Mouse (Mus musculus) right cerebral cortex, postnatal 4 days (tissue): ENCODE measurements around the gene Afap1l2.

Experiments
- DNase-seq: peaks from one replicate; pipeline ENCODE4 v3.0.0-alpha.2; 2022

The Afap1l2 gene

DNA sequence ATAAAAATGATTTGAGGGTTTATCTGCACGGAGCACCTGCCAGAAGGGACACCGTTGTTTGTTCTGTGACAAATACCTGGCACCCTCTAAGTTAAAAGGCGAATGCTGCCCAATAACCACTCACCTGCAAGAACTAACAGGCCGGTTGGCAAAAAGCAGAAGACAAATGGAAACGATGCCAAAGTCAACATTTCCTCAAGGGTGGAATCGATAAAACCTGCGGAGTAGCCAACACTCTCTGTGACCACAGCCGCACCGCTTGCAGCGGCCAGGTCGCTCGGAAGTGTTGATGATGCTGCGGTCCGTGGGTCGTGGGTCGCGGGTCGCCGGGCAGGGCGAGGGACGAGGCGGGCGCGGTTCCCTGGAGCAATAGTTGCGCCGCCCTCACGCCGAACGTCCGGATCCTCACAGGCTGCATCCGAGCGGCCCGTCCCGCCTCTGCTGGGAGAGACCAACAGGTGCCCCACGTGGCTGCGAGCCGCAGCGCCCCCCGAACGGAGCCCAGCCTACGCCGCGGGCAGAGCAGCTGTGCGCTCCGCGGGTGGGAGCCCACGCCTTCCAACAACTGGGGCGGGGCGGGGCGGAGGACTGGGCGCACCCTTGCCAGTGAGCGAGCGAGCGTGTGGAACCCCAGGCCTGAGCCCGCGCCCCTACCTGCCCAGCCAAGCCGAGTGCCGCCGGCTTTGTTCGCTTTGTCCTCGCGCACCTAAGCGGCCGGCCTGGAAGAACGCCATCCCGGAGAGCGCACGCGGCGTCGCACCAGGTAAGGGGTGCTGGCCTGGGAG lies 134.0 kb downstream of the Afap1l2 start, which contains the start of gene Vwa2:
TSS of gene Vwa2 (plus strand) at position 434 of the 785 bp plus-strand sequence.
- DNase-seq = no peak

DNA sequence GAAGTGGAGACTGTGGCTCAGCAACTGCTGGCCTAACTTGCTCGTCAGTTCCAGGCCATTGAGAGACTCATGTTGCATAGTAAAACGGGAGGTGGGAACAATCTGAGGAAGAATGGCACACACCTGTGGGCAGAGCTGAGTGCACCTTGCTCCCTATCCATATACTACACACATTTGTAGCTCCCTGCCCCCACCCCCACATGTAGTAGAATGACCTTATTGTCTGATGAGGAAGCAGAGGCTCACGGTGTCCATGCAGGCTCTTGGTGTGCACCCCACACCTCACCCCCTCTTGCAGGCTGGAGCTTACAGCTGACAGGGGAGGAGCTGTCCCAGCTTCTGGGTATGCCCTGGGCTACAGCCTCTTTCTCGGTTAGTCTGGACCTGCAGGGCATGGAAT lies 140.3 kb downstream of the Afap1l2 start:
- DNase-seq = no peak
